In genomic region chr8:108869420-108869819, GRCm38 (mm10) we compare ENCODE assay signal across 19 mouse cellular contexts.
"Had no signal": no experiment of that assay in that cellular context is flagged by ENCODE, and none has a peak within 500 bp of the region (broad histone marks: within the 10 kb centered on the region; RNA-seq: fewer than 3 reads in every experiment).

No protein-coding gene starts in this region.

- ATAC-seq: liver, embryonic 12.5 days had no signal

- H3K9ac ChIP-seq: limb, embryonic 13.5 days; liver, embryonic 12.5 days; liver, embryonic 15.5 days; lung, embryonic 14.5 days had no signal

- H3K27me3 ChIP-seq: limb, embryonic 13.5 days; liver, embryonic 12.5 days; liver, embryonic 15.5 days had no signal

- H3K36me3 ChIP-seq: liver, embryonic 12.5 days; liver, embryonic 15.5 days had no signal

- DNase-seq: kidney, adult 11 months; layer of hippocampus, adult 9-11 months; liver; lung, embryonic 14.5 days; midbrain, embryonic 14.5 days; right cerebral cortex, adult 18-20 months; right cerebral cortex, postnatal 14 days; right cerebral cortex, postnatal 4 days; thymus, adult 2 months; thymus, postnatal 14 days; thymus, postnatal 4 days had no signal

- H3K4me2 ChIP-seq: limb, embryonic 13.5 days; liver, embryonic 12.5 days; liver, embryonic 15.5 days; lung, embryonic 14.5 days; midbrain, embryonic 11.5 days had no signal

- H3K27ac ChIP-seq: kidney, postnatal 0 days; layer of hippocampus, adult 2 months; limb, embryonic 10.5 days; liver, embryonic 12.5 days; liver, embryonic 15.5 days; stomach, postnatal 0 days had no signal

- H3K9me3 ChIP-seq: limb, embryonic 10.5 days; liver, embryonic 12.5 days; liver, embryonic 15.5 days had no signal

- H3K4me3 ChIP-seq: layer of hippocampus, adult 2 months; limb, embryonic 10.5 days; limb, embryonic 13.5 days; liver, embryonic 12.5 days; liver, embryonic 15.5 days had no signal
